Mouse (Mus musculus) c-Kit-negative CD71-positive TER-119-positive erythroid progenitor cells, embryonic 14.5 days (primary cell): ENCODE data around the gene Rasl10b.

Experiments used
- DNase-seq: peaks from one replicate; pipeline ENCODE4 v3.0.0-alpha.2; 2013; ENCODE audit warnings: low read depth, low spot score

The Rasl10b gene

DNA sequence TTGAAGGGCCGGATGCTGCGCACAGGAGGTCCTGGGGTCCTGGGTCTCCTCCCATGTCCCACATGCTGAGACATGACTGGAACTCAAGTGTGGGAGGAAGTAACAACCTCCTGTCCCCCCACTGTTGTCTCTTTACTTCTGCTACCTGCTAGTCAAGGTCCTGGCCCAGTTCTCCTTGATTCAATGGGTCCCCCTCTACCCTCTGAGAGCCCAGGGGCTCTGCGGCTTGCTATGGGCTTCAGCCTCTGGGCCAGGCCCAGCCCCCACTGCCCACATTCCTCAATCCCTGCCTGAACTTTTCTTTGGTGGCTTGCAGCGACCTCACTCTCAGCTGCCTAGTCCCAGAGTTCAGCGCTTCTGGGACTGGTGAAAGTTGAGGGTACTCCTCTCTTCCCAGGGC, 20.4 kb downstream of the Rasl10b start, which contains the start of gene Gas2l2:
Gene Gas2l2, minus strand, starts transcription at position 101 of the 400 bp plus-strand sequence.
- no peak for DNase-seq

DNA sequence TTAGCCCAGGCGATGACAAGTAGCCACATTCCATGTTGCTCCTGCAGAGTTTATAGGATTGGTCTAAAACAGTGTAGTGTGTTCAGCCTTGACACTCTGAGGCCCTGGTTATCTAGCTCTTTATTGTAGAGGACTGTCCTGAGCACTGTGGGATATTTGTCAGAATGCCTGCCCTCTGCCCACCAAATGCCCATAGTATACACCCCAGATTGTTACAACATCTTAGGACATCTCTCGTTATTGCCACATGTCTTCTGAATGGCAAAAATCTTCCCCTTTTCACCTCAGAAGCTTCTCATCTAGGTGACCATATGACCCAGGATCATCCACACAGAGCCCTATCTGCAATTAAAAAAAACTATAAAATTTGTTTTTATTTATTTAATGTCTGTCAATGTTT, 23.6 kb downstream of the Rasl10b start:
- DNase-seq: no peak

DNA sequence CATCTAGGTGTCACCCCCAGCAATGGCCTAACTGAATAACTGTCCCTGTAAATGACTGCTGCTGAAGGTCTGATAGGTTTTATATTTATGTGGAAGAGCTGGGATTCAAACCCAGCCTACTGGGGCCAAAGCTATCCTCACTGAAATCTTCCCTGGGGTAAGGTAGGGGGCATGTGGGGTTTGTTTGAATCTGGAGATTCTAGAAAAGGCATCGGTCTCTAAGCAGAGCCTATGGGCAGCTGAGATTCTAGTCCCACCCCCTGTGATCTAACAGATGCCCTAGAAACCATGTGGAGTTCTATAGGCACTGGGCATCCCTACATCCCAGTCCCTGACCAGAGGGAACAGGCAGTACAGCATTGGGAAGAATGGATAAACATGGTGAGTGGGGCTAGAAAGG, 28.4 kb downstream of the Rasl10b start, which contains the start of gene 1700020L24Rik:
Gene 1700020L24Rik, plus strand, starts transcription at position 301 of the 400 bp plus-strand sequence.
- no peak for DNase-seq

DNA sequence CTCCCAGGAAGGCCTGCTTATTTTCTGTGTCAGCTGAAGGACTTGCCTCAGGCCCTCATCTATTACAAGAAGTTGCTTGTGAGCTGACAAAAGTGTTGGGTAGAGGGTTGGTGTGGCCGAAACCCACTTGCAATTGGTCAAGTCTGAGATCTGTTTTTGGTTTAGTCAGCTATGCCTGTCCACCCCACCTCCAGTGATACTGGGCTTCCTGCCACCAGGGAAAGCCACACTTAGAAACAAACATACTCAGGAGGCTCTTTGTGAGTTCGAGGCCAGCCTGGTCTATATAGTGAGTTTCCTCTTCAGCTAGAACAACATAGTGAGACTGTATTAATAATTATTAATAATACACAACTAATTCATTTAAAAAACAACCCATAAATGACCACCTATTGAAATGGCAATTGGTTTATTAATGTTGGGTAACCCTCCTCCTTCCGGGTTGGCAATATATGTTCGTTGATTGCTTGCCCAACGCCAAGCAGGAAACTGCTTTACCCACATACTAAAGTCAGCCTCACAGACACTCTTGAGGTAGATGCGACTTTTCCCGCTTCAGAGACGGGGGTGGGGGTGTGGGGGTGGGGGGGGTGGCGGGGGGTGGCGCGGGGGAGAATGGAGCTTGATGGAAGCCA, 30.6 kb downstream of the Rasl10b start:
- no peak for DNase-seq

DNA sequence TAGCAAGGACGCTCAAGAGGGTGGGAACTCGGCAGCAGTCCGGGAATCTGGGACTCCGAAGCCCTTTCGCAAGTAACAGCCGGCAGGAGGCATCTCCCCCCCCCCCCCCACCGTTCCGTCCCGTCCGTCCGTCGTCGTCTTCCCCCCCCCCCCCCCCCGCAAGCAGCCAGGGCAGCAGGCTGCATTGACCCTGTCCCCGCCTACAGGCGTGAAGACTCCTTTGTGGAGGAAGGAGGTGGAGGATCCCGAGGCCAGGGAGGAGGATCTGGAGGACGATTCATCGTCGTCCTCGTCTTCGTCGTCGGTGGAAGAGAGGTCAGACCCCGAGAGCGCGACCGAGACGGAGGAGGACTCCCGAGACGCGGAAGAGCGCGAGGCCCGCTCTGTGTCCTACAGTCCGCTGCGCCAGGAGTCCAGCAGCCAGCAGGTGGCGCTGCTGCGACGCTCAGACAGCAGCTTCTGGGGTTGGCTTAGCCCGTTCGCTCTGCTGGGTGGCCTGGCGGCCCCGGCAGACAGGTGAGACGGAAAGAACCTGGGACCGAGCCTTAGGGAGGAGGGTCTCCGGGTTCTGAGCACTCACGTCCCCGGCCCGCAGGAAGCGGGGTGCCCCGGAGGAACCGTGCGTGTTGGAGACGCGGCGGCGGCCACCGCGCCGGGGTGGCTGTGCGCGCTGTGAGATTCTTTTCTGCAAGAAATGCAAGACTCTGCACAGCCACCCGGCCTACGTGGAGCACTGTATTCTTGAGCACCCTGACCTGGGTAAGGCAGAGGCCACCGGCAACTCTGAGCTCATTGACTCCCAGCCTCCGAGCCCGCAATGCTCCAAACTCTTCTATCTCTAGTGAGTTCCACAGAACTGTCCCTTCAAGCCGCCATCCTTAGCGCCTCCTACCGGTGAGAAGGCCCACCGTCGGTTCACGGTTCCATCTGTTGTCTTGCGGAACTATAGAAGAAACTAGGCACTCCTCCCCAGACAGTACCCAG, 31.4 kb downstream of the Rasl10b start:
- DNase-seq: peak; percentile 77

DNA sequence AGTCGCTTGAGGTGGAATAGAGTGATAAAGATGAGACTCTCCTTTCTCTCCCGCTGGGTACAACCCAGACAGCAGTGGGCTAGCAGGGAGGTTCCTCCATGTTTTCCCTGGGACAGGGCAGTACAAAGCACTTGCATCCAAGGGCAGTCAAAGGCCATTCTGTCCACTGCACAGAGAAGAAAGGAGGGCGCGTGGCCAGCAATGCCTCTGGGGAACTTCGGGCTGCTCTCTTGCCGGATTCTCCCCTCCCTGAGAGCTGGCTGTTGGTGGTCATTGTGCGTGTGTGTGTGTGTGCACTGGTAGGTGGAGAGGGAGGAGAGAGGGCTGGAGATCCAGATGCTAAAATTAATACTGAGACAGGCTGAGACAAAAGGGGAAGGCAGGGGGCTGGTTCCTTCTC, 32.3 kb downstream of the Rasl10b start:
- DNase-seq: no peak

DNA sequence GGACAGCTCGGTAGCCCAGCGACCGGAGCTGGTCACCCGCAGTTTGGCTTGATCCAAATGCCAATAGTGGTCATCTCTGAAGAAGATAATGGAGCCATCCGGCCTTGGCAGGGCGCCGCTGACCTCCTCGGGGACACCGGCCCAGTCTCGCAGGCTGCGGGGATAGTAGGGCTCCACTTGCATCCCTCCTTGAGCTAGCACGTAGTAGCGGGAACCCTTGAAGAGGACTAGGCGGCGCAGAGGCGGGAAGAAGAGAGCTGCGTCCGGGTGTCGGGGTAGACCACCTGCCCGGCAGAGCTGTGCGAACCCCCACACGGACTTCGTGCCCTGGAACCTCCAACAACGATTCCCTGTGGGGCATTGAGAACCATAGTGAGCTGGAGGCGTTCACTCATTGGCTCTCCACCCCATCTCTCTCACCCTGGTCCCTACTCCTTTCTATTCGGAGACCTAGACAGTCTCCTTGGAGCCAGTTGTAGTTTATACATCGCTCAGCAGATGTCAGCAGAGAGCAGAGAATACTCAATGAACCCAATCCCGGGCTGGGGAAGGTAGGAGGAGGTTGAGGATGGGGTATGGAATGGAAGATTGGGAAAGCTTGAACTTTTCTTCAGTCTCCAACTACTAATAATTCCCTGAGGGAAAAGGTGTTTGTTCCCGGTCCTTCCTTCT, 33.8 kb downstream of the Rasl10b start:
- peak; percentile 32 for DNase-seq

DNA sequence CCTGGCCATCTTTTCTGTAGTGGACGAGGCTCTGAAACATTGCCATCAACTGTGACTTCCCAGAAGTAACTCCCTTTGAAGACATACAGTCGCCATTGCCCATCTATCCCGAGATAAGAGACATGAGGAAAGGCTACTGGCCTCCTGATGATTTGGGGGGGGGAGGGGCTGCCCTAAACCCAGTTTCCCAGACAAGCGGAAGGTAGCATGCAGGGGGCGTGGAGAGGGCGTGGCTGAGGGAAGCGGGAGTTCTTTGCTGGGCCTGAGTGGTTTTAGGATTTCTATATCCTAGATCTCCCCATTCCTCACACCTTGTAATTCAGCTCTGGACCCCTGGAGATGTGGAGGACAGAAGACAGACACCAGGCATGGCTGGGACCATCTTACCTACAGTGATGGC, 34.9 kb downstream of the Rasl10b start:
- DNase-seq: no peak

DNA sequence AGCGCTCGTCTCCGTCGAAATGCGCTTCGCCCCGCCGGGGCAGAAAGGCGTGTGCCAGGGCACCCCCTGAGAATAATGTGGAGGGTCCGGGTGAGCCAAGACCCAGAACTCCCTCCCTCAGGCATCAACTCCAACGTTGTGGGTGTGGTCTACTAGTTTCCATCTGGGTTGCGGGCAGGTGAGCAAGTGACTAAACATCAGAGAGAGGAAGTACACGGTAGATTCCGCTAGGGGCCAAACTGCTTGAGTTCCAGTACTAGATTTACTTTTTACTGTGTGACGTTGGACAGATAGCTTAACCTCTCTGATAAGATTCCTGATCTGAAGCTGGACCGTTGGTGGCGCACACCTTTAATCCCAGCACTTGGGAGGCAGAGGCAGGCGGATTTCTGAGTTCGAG, 36.1 kb downstream of the Rasl10b start:
- DNase-seq: no peak

DNA sequence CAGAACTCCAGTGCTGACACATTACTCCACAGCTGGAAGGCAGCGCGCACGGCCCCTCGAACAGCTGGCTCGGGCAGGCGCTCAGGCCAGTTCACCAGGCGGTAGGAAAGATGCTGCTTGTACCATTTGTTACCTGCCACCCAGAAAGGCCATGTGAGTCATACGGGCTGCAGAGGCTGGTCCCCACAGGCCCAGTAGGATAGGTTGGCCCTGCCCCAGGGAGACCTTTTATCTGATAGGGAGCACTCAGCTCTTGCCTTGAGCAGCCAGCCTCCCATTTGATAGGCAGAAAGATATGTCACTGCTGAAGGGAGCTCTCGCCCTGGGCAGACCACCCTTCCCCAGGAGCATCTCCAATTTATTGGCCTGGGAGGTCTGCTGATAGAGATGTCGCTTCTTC, 38.7 kb downstream of the Rasl10b start:
- DNase-seq: no peak

DNA sequence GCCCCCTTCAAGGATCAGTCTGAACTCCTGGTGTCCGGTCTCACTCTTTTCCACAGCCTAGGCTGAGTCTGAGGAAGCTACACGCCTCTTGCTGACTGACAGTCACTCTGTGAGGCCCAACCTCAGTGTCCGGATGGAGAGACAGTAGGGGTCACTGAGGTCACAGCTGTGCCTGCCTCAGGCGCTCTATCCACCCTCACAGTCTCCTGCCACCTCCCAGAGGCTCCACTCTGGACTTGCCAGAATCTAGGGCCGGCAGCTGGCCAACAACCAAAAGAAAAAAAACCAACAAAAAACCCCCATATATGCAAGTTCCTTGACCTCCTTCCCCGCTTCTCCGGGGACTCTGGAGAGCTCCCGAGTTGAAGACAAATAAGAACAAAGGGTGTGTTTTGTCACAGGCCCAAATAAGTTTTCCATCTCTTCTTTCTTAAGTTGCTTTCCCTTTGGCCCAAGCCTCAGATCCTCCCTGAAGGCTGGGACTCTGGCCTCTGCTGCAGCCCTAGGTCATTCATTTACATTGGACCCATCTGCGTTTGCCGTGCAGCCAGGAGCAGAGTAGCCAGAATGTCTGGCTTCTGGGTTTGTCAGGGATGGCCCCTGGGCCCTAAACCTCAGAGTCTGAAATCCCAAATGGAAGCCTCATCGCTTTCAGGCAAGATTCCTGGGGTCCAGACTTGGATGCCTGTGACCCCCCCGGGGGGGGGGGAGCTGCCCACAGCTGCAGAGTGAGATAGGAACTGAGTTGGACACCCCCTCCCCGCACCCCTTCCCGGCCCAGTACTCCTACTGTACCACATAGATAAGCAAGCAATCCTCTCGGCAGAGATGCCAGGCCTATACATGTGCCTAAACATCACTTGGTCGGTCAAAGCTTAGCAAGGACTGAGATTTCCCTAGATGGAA, 39.3 kb downstream of the Rasl10b start:
- no peak for DNase-seq

DNA sequence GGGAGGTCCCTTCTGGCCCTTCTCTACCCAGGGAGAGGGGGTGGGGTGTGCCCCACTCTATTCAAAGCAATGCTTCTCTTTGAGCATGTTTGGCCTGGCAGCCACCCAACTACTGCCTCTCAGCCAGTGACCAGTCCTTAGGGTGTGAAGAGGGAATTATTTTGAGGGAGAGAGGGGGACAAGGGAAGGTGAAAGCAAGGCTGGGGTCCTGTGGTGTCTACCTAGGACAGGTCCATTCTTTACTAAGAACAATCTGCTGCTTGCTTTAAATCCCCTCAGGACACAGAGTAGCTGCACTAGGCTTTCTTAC, 39.9 kb downstream of the Rasl10b start:
- DNase-seq: no peak

DNA sequence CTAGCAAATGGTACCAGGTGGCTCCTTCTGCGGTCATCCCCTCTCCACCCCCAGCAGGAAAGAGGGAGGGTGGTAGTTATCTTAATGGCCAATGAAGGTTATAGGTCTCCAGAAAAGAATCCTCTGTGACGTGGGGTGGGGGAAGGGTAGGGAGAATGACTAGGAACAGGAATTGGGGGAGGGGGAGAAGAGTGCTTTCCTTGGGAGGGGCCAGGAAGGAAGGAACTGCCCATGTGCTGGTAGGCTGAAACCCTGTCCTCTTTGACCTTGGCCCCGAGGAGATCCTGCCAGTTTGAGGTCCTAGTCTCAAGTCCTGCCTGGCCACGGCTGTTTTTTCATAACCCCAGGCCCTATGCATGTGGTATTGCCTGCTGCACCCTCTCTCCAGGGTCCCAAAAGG, 40.4 kb downstream of the Rasl10b start:
- DNase-seq: no peak

DNA sequence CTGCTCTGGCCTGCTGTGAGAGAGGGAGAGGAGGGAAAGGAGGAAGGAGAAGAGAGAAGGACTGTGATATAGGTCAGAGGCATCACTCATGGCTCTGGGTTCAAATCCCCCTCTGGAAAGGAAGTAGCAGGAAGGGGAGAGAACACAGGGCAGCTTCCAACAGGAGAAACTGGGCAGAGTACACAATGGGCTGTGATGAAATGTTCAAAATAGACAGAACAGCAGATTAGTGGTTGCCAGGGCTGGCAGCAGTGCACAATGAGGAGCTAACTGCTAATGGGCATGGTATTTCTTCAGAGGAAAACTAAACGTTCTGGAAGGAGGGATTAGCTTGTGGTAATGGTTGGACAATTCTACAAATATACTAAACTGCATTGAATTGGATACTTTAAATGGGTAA, 41.6 kb downstream of the Rasl10b start:
- DNase-seq: no peak

DNA sequence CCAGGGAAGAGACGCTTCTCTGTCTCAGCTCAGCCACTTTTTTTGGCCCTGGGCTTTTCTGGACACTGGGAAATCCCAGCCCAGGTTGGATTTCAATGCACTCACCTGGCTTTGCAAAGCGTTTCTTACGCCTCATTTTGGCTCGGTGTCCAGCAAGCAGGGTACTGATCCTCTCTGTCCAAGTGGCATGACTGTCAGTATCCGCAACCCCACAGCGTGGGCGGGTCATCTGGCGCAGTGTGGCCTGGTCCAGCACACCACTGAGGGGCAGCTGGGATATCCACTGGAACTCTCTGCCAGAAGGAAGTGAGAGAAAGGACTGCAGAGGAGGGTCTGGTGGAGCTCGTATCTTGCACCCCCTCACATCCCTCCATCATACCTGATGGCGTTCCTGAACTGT, 42.3 kb downstream of the Rasl10b start:
- DNase-seq: no peak

DNA sequence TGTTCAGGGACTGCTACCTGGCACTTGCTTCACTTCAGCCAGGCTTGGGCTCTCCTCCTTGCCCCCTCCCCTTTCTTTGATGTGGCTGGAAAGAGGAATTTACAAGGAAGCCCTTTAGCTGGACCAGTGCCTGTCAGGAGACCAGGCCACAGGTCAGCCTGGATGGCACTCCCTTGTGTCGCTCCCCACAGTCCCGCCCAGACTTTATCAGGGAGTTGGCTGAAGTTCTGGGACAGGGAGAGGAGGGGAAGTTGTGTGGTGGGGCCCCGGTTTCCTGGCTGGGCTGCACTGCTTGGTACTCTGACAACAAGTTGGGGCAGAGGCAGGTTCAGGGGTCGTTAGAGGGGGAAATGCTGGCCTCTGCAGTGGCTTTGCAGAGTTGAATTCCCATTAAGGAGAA, 45.6 kb downstream of the Rasl10b start:
- DNase-seq: no peak

DNA sequence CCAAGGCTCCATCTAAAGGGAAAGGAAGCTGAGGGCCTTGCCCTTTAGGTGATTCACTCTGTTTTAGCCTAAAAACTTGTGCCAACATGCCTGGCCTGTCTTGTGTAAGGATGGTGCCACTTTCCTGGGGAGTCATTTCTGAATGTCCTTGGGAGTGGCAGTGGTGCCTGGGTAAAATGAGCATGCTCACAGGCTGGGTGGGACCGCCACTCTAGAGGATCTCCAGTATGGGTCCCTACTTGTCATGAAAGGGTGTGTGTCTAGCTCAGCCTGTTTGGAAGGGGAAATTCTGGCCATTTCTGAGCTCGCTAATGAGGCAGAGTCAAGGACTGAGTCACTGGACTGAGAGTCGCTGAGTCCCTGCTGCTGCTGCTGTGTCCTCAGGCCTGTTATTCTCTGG, 46.7 kb downstream of the Rasl10b start:
- DNase-seq: no peak

DNA sequence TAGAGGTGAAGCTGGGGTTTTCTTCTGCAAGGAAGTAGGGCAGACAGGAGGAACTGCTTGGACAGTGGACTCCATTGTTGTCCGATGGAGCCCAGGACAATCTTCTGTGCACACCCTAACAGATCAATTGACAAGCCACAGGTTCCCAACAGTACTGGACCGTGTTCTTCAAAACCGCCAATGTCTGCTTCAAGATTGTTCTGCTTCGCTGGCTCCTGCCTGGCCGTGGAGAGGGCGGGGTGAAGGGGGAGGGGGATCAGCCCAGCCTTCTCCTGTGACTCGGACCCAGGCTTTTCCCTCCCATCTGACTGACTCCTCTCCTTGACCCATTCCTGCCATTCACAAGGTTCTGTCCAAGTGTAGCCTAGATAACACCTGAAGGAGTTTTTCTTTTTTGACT, 48.3 kb downstream of the Rasl10b start:
- no peak for DNase-seq

DNA sequence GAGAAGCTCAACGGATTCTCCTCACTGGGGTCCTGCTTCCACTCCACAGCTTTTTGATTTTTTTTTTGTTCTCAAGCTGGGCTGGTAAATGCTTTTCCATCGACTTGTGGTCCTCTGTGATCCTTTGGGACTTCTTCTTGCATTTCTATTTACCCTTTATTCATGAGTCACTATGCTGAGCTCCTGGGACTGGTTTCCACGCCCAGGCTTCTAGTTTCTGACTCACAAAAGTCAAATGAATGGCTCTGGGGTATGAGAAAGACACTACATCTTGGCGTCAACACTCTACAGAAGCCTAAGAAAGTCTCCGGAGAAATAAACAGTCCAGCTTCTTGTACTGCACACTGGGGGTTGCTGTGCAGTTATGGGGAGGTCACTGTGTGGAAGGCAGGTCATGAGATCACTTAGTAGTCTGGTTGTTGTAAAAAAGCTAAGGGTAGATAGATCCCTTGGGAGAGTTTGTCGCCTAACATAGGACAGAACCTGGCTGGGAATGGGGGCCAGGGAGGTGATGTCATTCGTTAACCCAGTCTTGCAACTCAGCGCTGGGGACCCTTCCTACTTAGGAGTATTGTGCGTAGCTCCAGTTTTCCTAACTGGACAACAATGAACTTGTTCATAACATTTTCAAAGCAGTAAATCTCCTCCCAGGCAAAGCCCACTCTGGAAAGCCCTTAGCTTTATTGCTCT, 49.1 kb downstream of the Rasl10b start:
- no peak for DNase-seq

DNA sequence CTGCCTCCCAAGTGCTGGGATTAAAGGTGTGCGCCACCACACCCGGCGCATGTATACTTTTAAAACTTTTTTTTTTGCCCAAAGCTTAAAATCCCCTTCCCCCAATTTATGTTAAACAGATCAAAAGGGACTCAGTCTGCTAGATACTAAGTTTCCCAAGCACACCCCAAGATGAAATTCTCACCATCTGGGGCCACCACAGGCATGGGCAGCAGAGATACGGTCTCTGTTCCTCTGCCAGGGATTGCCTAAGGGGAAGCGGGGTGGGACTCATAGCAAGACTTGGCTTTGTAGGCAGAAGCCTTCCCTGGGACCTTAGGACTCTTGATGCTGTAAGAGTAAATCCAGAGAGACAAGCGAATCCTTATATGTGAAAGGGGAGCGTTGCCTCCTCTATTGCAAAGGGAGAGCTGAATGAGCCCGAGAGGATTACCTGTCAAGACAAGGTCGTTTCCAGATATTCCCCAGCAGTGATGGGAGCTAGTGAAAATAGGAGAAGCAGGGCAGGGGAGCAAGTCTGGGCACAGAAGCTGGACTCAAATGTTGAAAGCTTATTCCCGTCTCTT, 52.6 kb downstream of the Rasl10b start:
- DNase-seq: no peak
